Mouse (Mus musculus): ENCODE measurements at regions not wholly inside any gene's neighbourhood (a gene's known extent, or its start where the extent isn't known, plus 50 kb on each side); places are given as distances from the start of the nearest gene placed in this dataset.

DNA sequence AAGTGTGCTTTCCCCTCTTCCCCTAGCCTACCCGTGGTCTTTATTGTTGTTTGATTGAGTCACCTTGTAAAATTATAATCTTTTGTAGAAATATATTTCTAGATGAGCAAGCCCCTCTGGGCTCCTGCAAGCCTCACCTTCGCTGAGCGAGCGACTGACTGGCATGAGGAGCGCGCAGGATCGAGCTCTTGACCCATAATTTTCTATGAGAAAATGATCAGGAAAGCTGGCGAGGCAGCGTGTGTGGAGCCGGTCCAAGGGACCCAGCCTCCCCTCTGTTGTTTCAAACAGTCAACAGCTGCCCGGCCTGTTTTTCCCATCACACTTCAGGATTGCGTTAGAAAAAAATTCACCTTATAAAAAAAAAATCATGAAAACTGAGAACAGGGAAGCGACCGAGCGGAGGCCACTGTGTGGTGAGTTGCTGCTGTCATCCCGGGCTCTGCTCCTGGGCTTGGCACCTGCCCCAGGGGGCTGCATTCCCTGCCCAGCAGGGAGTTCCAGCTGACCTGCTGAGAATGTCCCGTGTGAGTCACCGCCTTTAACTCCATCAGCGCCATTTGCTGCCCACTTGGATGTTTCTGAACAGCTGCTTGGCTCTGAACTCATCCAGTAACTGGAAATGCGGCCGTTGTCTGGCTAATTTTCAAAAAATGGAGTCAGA is 180.5 kb upstream of the Runx1 start:
- TF ChIP-seq POLR2A (IDR thresholded peaks at IDR 0.05; ENCODE audit: borderline replicate concordance, extremely low read depth, insufficient read depth, insufficient read length, poor library complexity, severe bottlenecking) (no peak), CTCF (IDR thresholded peaks at IDR 0.05; ENCODE audit: borderline replicate concordance, extremely low read depth, insufficient read depth, insufficient read length) (no peak)

All from brain, embryonic 14.5 days (tissue).